Mouse (Mus musculus): ENCODE results near the gene Gm45062. TPM values are rescaled to one million over a fixed set of nuclear protein-coding genes. Genes with fewer than 3 reads are reported as not detected.
A peak's percentile ranks its signal among the peaks of the same experiment; 100 is the strongest.

Gene Gm45062
- polyA plus RNA-seq, 1 experiment from 2014 or later, result 16.2 TPM

GRCm38 (mm10) chr6:8352533-8353168, 93.4 kb downstream of the Gm45062 start:
- WGBS, result 20% methylated on average over 12 of the region's 12 CpGs
- H3K9ac ChIP-seq (replicated peaks), result no peak overlapping the region
- H3K4me3 ChIP-seq (replicated peaks), result no peak overlapping the region

GRCm38 (mm10) chr6:8353461-8353860, 94.2 kb downstream of the Gm45062 start:
- H3K4me1 ChIP-seq (replicated peaks), result peaks cover 54% of the 10 kb centered on the region
- no peaks in the 10 kb centered on the region for H3K36me3 ChIP-seq
- peak overlapping the region; percentile 30; the same call in 1 of the 2 replicates for H3K4me2 ChIP-seq
- H3K27ac ChIP-seq, result peak overlapping the region; percentile 86
- no peaks in the 10 kb centered on the region for H3K9me3 ChIP-seq
- 80% methylated on average over 4 of the region's 4 CpGs for WGBS
- ATAC-seq (ENCODE audit: insufficient number of reproducible peaks, insufficient read depth, low FRiP score, low TSS enrichment, low read depth), result no peak
- no peak overlapping the region for H3K4me3 ChIP-seq (replicated peaks)
- H3K9ac ChIP-seq (replicated peaks), result no peak overlapping the region
- no peaks in the 10 kb centered on the region for H3K27me3 ChIP-seq

More at GRCm38 (mm10) chr6:8352533-8353168, 93.4 kb downstream of the Gm45062 start:
- Histone ChIP-seq H3K4me1 (replicated peaks) (peaks cover 54% of the 10 kb centered on the region), H3K9me3 (no peaks in the 10 kb centered on the region), H3K36me3 (no peaks in the 10 kb centered on the region), H3K27me3 (no peaks in the 10 kb centered on the region), H3K4me2 (peak overlapping the region; percentile 30; the same call in 1 of the 2 replicates), H3K27ac (peak overlapping the region; percentile 86)
- ATAC-seq (ENCODE audit: insufficient number of reproducible peaks, insufficient read depth, low FRiP score, low TSS enrichment, low read depth), result peak; percentile 83

GRCm38 (mm10) chr6:8354846-8355245, 95.6 kb downstream of the Gm45062 start:
- peaks cover 47% of the 10 kb centered on the region for H3K4me1 ChIP-seq (replicated peaks)
- H3K27me3 ChIP-seq, result no peaks in the 10 kb centered on the region
- no peak overlapping the region for H3K4me2 ChIP-seq
- no peak overlapping the region for H3K27ac ChIP-seq
- no peak overlapping the region; the same call in 1 of the 2 replicates for H3K9ac ChIP-seq (replicated peaks)
- 83% methylated on average over 4 of the region's 4 CpGs for WGBS
- no peaks in the 10 kb centered on the region for H3K36me3 ChIP-seq
- H3K4me3 ChIP-seq (replicated peaks), result no peak overlapping the region
- ATAC-seq (ENCODE audit: insufficient number of reproducible peaks, insufficient read depth, low FRiP score, low TSS enrichment, low read depth), result no peak
- H3K9me3 ChIP-seq, result no peaks in the 10 kb centered on the region

GRCm38 (mm10) chr6:8358232-8358631, 99.0 kb downstream of the Gm45062 start:
- H3K4me2 ChIP-seq, result no peak overlapping the region
- no peak for ATAC-seq (ENCODE audit: insufficient number of reproducible peaks, insufficient read depth, low FRiP score, low TSS enrichment, low read depth)
- 80% methylated on average over 2 of the region's 2 CpGs for WGBS
- no peak overlapping the region for H3K4me3 ChIP-seq (replicated peaks)
- H3K27ac ChIP-seq, result no peak overlapping the region
- H3K9me3 ChIP-seq, result no peaks in the 10 kb centered on the region
- H3K36me3 ChIP-seq, result no peaks in the 10 kb centered on the region
- H3K9ac ChIP-seq (replicated peaks), result no peak overlapping the region
- peaks cover 18% of the 10 kb centered on the region for H3K4me1 ChIP-seq (replicated peaks)
- no peaks in the 10 kb centered on the region for H3K27me3 ChIP-seq

- Histone ChIP-seq H3K27me3 (no peaks in the 10 kb centered on the region), H3K4me3 (replicated peaks) (no peak overlapping the region), H3K27ac (no peak overlapping the region), H3K9ac (replicated peaks) (no peak overlapping the region), H3K4me1 (replicated peaks) (peaks cover 13% of the 10 kb centered on the region), H3K36me3 (no peaks in the 10 kb centered on the region), H3K4me2 (no peak overlapping the region), H3K9me3 (no peaks in the 10 kb centered on the region)
- ATAC-seq (ENCODE audit: insufficient number of reproducible peaks, insufficient read depth, low FRiP score, low TSS enrichment, low read depth), result no peak
- 64% methylated on average over 2 of the region's 2 CpGs for WGBS
These were observed 99.5 kb downstream of the Gm45062 start for GRCm38 (mm10) chr6:8358782-8359181.

GRCm38 (mm10) chr6:8360805-8361204, 101.6 kb downstream of the Gm45062 start:
- 86% methylated on average over 7 of the region's 7 CpGs for WGBS
- no peak overlapping the region for H3K27ac ChIP-seq
- no peaks in the 10 kb centered on the region for H3K27me3 ChIP-seq
- no peak overlapping the region for H3K9ac ChIP-seq (replicated peaks)
- no peak overlapping the region for H3K4me3 ChIP-seq (replicated peaks)
- H3K9me3 ChIP-seq, result 0 out of 2 replicates have a peak, but pooled peaks cover 4% of the 10 kb centered on the region
- no peak for ATAC-seq (ENCODE audit: insufficient number of reproducible peaks, insufficient read depth, low FRiP score, low TSS enrichment, low read depth)
- no peaks in the 10 kb centered on the region for H3K4me1 ChIP-seq (replicated peaks)
- no peak overlapping the region for H3K4me2 ChIP-seq
- no peaks in the 10 kb centered on the region for H3K36me3 ChIP-seq

GRCm38 (mm10) chr6:8364033-8364756, 104.9 kb downstream of the Gm45062 start:
- WGBS, result 82% methylated on average over 12 of the region's 12 CpGs
- H3K27ac ChIP-seq, result no peak overlapping the region

GRCm38 (mm10) chr6:8364757-8365150, 105.5 kb downstream of the Gm45062 start:
- ATAC-seq (ENCODE audit: insufficient number of reproducible peaks, insufficient read depth, low FRiP score, low TSS enrichment, low read depth), result no peak
- no peaks in the 10 kb centered on the region for H3K27me3 ChIP-seq
- H3K36me3 ChIP-seq, result no peaks in the 10 kb centered on the region
- no peak overlapping the region for H3K4me2 ChIP-seq
- 87% methylated on average over 11 of the region's 11 CpGs for WGBS
- H3K9ac ChIP-seq (replicated peaks), result no peak overlapping the region
- H3K9me3 ChIP-seq, result 0 out of 2 replicates have a peak, but pooled peaks cover 4% of the 10 kb centered on the region
- H3K4me3 ChIP-seq (replicated peaks), result no peak overlapping the region
- no peaks in the 10 kb centered on the region for H3K4me1 ChIP-seq (replicated peaks)
- H3K27ac ChIP-seq, result no peak overlapping the region

More at GRCm38 (mm10) chr6:8364033-8364756, 104.9 kb downstream of the Gm45062 start:
- Histone ChIP-seq H3K4me1 (replicated peaks) (no peaks in the 10 kb centered on the region), H3K4me2 (no peak overlapping the region), H3K4me3 (replicated peaks) (no peak overlapping the region), H3K9me3 (0 out of 2 replicates have a peak, but pooled peaks cover 4% of the 10 kb centered on the region), H3K36me3 (no peaks in the 10 kb centered on the region), H3K9ac (replicated peaks) (no peak overlapping the region), H3K27me3 (no peaks in the 10 kb centered on the region)
- ATAC-seq (ENCODE audit: insufficient number of reproducible peaks, insufficient read depth, low FRiP score, low TSS enrichment, low read depth), result no peak

GRCm38 (mm10) chr6:8367675-8368074, 108.4 kb downstream of the Gm45062 start:
- WGBS, result 92% methylated on average over 4 of the region's 4 CpGs
- Histone ChIP-seq H3K4me3 (replicated peaks) (no peak overlapping the region), H3K9ac (replicated peaks) (no peak overlapping the region), H3K27me3 (no peaks in the 10 kb centered on the region), H3K4me1 (replicated peaks) (no peaks in the 10 kb centered on the region), H3K27ac (no peak overlapping the region), H3K4me2 (no peak overlapping the region), H3K36me3 (no peaks in the 10 kb centered on the region), H3K9me3 (0 out of 2 replicates have a peak, but pooled peaks cover 4% of the 10 kb centered on the region)
- no peak for ATAC-seq (ENCODE audit: insufficient number of reproducible peaks, insufficient read depth, low FRiP score, low TSS enrichment, low read depth)

GRCm38 (mm10) chr6:8368198-8368864, 109.1 kb downstream of the Gm45062 start:
- Histone ChIP-seq H3K36me3 (no peaks in the 10 kb centered on the region), H3K9ac (replicated peaks) (no peak overlapping the region), H3K9me3 (0 out of 2 replicates have a peak, but pooled peaks cover 4% of the 10 kb centered on the region), H3K27me3 (no peaks in the 10 kb centered on the region), H3K27ac (no peak overlapping the region), H3K4me3 (replicated peaks) (no peak overlapping the region), H3K4me1 (replicated peaks) (no peaks in the 10 kb centered on the region), H3K4me2 (no peak overlapping the region)
- 75% methylated on average over 2 of the region's 2 CpGs for WGBS
- no peak for ATAC-seq (ENCODE audit: insufficient number of reproducible peaks, insufficient read depth, low FRiP score, low TSS enrichment, low read depth)

GRCm38 (mm10) chr6:8370624-8371023, 111.4 kb downstream of the Gm45062 start:
- WGBS, result 81% methylated on average over 3 of the region's 3 CpGs
- H3K4me1 ChIP-seq (replicated peaks), result no peaks in the 10 kb centered on the region
- no peaks in the 10 kb centered on the region for H3K27me3 ChIP-seq
- H3K27ac ChIP-seq, result no peak overlapping the region
- H3K4me2 ChIP-seq, result no peak overlapping the region
- 0 out of 2 replicates have a peak, but pooled peaks cover under 1% of the 10 kb centered on the region for H3K9me3 ChIP-seq
- no peak overlapping the region for H3K9ac ChIP-seq (replicated peaks)
- no peak overlapping the region for H3K4me3 ChIP-seq (replicated peaks)
- no peak for ATAC-seq (ENCODE audit: insufficient number of reproducible peaks, insufficient read depth, low FRiP score, low TSS enrichment, low read depth)
- H3K36me3 ChIP-seq, result no peaks in the 10 kb centered on the region

All from limb, embryonic 12.5 days (tissue).